Mouse (Mus musculus) adrenal gland, postnatal 36 days (tissue): Measurements from ENCODE around the gene Gas2l1. TPM values are rescaled to one million over a fixed set of nuclear protein-coding genes. Genes with fewer than 3 reads are reported as not detected.

ENCODE experiments used
- DNase-seq, 2 experiments: peaks; one replicate each; pipeline ENCODE4 v3.0.0; 2021; ENCODE audit warnings: mixed read lengths in 1 of 2
- total RNA-seq, 2 experiments: library from RNA; stranded (reverse); gene quantifications; 2 replicates each; pipeline ENCODE4 v1.2.3; 2021

Gene Gas2l1
- total RNA-seq, 2 experiments from 2014 or later, result 41.4 to 50.8 TPM

GRCm38 (mm10) chr11:5064282-5065055 is 658 bp downstream of the Gas2l1 start:
- peak in 1 of 2 experiments; percentile 42 for DNase-seq

GRCm38 (mm10) chr11:5063561-5064281 is 1.4 kb downstream of the Gas2l1 start:
- peak in 1 of 2 experiments; percentile 16 for DNase-seq

GRCm38 (mm10) chr11:5062860-5063505 is 2.1 kb downstream of the Gas2l1 start:
- peak in 1 of 2 experiments; percentile 9 for DNase-seq

- no peak for DNase-seq
Observed at GRCm38 (mm10) chr11:5062326-5062725, 2.8 kb downstream of the Gas2l1 start.

- peak; percentile 97 to 98 for DNase-seq
Observed at GRCm38 (mm10) chr11:5061413-5062139, 3.6 kb downstream of the Gas2l1 start.

- DNase-seq, result peak in 1 of 2 experiments; percentile 20
Observed at GRCm38 (mm10) chr11:5060756-5061412, 4.2 kb downstream of the Gas2l1 start.

- peak; percentile 43 to 47 for DNase-seq
Observed at GRCm38 (mm10) chr11:5059704-5060156, 5.4 kb downstream of the Gas2l1 start.

GRCm38 (mm10) chr11:5059230-5059629 is 5.9 kb downstream of the Gas2l1 start:
- DNase-seq, result peak in 1 of 2 experiments; percentile 9

- no peak for DNase-seq
Observed at GRCm38 (mm10) chr11:5058783-5059182, 6.3 kb downstream of the Gas2l1 start.

GRCm38 (mm10) chr11:5057856-5058641 is 7.1 kb downstream of the Gas2l1 start, which contains the start of gene Rasl10a:
Gene Rasl10a, plus strand, starts transcription at chr11:5058128.
- DNase-seq, result peak; percentile 45 to 58

- DNase-seq, result no peak
Observed at GRCm38 (mm10) chr11:5057541-5057855, 7.6 kb downstream of the Gas2l1 start.

- no peak for DNase-seq
Observed at GRCm38 (mm10) chr11:5057064-5057463, 8.1 kb downstream of the Gas2l1 start.

- no peak for DNase-seq
Observed at GRCm38 (mm10) chr11:5055945-5056938, 8.9 kb downstream of the Gas2l1 start.

GRCm38 (mm10) chr11:5054874-5055273 is 10.3 kb downstream of the Gas2l1 start:
- DNase-seq, result peak in 1 of 2 experiments; percentile 26

- DNase-seq, result no peak
Observed at GRCm38 (mm10) chr11:5054151-5054550, 11.0 kb downstream of the Gas2l1 start.

GRCm38 (mm10) chr11:5052200-5052854 is 12.8 kb downstream of the Gas2l1 start:
- no peak for DNase-seq

GRCm38 (mm10) chr11:5051629-5052028 is 13.5 kb downstream of the Gas2l1 start:
- no peak for DNase-seq

GRCm38 (mm10) chr11:5046321-5046926 is 18.7 kb downstream of the Gas2l1 start:
- no peak for DNase-seq
